Mouse (Mus musculus) frontal cortex, adult (tissue): Measurements from ENCODE around the gene Akap6.

Experiments used
- ATAC-seq: cut with Nextera tagmentation; 2 replicates; pipeline ENCODE4 v1.9.2; 2017; ENCODE audit warnings: mild to moderate bottlenecking, moderate library complexity, mixed read lengths; ENCODE audit not compliant: low TSS enrichment

Gene Akap6

DNA sequence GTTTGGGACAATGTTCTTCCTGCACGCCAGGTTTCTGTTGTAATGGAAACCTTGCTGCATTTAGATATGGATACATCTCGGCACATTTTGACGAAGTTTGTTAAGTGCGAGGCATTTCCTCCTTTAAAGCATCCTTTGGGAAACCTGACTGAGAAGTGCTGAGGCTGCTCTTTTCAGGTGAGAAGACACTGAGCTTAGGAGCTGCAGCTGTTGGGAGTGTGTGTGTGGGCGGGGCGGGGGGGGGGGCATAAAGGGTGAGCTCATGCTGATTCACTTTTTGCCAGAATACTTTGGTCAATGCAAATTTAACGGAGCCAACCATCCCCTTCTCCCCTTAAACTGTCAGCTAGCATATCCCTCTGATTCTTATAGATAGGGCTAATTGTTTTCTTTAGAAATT is 81.9 kb downstream of the Akap6 start:
- ATAC-seq = 0 out of 2 replicates have a peak, but pooled peaks have one; percentile 22

DNA sequence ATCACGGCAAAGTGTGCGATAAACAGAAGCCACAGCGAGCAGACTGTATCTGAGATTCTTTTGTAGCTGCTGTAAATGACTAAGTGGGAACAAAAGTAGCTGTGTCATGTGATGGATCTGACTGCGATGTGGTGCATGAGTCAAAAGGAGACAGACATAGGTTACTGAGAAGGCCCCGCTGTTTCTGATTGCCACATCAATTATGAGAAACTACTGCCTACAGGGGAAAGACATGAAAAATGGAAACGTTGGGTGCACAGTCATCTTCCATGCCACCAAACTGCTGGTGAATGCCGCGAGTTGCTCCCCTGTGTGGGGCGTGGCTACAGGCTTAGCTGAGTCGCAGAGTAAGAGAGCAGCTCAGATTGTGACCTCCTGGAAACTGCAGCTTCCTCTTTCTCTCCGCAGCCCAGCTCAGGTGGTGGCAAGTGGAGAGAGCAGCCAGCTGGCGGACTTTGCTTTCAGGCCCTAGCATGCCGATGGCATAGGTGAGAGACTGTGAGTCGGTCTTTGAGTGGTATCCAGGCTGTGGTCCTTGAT is 83.8 kb downstream of the Akap6 start:
- peak; percentile 35 for ATAC-seq

DNA sequence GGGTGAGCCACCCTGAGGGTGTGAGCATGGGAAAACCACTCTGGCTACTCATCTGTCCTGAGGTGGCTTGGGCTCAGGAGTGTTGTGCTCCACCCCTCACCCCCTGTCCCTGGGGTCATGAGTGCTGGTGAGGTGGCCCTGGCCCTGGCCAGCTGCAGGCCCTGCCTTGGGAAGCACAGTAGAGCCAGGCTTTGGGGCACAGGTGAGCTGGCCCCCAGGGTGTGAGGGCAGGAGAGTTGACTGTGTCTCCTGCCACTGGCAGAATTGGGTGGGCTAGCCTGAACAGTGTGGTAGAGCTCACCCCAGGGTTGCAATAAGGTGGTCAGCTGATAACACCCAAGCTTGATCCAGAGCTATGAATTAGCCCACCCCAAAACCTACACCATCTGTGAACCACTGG is 86.0 kb downstream of the Akap6 start:
- no peak for ATAC-seq

DNA sequence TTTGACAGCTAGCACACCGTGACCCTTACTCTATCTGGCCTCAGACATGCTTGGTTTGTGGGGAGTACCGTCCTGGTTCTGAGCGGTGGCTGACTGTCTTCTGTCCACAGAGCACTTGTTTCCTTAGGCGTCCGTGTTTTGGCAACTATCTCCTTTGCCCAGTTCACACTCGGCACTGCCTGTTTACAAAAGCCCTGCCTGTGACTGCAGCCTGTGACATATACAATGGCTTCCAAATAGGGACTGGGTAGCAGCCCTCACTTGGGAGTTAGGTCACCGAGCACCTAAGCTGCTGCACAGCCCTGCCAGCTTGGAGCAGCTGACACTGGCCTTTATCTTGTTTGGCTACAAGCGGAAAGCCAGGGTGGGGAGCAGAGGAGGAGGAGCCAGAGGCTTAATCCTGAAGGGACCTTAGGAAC is 91.2 kb downstream of the Akap6 start:
- peak; percentile 16 for ATAC-seq

DNA sequence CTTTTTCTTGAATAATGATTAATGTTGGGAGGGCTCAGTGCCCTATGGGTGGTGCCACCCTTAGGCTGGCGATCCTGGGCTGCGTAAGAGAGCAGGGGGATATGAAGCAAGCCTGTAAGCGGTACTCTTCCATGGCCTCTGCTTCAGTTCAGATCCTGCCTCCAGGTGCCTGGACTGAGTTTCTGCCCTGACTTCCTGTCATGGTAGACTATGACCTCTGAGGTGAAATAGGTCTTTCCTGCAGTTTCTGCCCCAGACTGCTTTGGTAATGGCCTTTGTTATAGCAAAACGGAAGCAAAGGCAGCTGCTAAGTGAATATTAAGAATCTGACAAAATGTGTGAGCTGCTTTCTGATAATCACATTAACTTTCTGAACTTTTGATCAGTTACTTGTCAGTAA is 94.9 kb downstream of the Akap6 start:
- ATAC-seq = no peak

DNA sequence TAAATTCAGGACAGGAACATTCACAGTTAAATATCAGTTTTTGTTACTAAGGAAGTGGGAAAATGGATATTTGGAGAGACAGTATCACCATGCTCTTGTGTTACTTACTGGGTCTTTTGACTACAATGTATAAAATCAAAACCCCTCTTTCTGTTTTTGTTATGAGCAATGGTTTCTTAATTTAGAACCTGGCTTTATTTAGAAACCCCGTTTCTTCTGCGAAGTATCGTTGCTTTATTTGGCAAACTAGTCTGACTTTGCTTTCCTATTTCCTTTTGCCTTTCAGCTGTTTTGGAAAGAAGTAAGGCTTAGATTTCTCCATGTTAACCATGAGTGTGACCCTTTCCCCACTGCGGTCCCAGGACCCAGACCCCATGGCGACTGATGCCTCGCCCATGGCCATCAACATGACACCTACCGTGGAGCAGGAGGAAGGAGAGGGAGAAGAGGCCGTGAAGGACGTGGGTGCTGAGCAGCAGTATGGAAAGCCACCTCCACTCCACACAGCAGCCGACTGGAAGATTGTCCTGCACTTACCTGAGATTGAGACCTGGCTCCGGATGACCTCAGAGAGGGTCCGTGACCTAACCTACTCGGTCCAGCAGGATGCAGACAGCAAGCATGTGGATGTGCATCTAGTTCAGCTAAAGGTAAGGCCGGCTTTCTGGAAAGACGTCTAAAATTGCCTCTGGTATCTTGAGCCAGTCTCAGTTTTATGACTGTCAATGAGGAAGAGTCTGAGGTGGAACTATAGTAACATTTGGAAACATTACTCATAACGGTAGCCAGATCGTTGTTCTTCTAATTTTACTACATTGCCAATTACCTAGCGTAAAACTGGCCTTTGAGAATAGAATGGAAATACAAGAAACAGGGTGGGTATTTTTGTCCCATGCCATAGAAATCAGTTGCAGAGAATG is 96.6 kb downstream of the Akap6 start:
- 0 out of 2 replicates have a peak, but pooled peaks have one; percentile 29 for ATAC-seq

DNA sequence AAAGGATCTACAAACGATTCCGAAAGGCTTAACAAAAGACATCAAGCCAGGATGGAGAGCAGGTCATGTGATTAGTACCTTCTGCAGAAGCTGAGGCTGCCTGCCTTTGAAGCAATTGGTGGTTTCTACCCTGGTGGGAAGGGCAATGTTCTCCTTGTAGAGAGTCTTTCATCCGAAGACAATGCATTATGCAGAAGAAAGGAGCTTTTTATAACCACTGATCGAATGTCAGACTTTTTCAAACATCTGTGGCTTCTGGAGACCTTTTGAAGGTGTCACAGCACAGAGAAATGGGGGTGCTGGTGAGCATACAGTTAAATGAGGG is 97.2 kb downstream of the Akap6 start:
- no peak for ATAC-seq

DNA sequence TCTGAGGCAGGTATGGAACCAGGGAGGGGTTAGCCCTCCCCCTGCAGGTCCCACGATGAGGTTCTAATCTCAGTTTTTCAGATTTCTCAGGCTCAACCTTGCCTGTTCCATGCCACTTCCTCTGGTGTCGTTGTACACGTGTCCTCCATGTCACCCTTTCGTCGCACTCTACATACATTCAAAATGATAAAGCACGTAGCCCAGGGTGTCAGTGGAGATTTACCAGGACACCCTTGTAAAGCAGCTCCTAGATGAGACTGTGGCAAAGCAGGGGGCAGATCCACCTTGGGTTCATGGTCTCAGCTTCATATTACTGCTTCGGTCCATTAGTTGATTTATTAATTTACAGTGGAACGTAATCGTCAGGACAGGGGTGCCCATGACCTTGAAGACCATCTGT is 100.5 kb downstream of the Akap6 start:
- ATAC-seq = no peak

DNA sequence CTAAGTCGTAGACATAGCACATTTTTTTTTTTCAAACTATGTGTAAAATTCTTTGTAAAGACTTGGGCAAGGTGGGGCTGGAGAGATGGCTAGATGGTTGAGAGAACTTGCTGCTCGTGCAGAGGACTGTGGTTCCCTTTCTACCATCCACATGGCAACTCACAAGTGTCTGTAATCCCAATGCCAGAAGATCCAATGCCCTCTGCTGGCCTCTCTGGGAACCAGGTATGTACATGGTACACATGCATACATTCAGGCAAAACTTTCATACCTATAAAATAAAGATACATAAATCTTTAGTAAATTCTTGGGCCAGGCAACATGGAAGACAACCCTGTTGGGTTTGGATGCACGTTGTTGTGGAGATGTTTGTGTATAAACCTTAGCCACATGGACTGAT is 107.1 kb downstream of the Akap6 start:
- no peak for ATAC-seq

DNA sequence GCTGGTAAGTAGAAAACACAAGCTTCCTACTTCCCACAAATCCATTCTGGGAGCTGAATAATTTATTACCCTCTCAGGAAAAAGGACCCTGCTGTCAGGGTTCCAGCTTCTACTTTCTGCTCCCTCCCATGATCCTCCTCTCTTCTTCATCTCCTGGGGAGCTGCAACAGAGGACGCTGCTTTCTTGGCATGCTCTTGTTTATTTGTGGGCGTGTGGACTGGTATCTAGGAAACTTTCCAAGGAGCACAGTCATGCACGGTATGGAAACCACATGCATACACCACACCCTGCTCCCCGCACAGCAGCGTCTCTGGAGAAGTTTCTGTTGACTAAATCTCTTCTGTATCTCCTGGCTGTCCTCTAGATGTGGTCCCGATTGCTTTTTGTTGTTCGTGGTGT is 119.4 kb downstream of the Akap6 start:
- ATAC-seq = peak; percentile 85

DNA sequence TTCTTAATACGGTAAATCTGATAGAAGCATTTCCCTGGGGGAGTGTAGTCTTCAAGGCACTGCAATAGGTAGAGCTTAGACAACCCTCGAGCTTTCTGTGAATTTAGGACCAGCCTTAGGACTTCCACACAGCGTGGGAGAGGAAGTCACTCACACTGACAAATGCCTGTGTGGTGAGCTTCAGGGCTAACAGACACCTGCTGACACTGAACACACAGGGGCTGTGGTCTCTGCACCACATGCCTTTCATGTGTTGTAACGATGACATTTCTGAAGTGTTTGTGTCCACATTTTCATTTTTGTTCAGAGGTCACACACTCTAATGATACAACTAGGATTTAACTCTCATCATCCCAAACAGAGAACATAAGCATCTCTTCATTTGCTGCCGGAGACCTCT is 125.6 kb downstream of the Akap6 start:
- no peak for ATAC-seq

DNA sequence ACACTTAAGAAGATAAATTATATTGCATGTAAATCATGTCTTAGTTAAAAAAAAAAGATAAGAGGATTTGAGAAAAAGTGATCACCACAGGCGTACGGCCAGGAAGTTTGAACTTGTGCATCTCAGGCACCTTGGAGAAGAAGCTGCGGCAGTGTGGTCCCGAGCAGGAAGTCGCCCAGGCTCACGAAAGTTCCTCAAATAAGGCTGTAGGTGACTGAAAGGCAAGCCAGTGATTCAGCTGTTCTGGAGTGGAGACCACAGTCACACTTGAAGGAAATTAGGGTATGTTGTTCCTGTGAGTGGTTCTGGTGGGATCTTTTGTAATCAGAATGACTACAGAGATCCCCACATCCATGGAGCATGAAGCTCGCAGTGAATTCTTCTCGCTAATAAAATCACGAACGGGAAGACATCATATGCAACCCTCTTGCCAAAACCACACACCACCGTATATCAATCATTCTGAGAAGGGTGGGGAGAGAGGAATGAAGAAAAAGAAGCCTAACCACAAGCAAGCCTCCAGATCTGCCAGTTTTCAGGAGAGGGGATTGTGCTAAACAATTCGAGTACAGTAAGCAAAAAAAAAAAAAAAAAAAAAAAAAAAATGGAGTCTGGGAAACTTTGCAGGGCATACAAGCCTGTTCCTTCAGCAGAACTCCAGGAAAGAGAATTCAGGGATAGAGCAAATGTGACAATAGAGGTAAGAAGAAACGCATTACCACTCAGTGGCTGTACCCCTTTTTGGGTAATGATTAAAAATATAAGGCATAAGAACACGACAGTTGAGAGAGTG is 130.0 kb downstream of the Akap6 start:
- no peak for ATAC-seq

DNA sequence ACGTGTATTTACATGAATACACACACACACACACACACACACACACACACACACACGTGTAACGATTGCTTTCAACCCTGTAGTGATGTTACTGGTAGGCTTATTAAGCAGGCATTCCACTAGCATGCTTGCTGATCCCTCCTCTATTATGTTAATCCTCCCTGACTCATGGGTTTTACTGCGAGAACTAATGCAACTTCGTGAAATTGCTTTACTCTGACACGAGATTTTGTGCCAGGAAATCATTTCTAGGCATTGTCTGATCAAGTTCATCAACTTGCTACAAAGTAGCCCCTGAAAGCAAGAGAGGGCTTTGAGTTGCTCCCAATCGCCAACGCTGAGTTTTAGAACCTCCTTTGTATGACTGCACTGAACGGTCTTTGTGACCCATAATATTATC is 132.6 kb downstream of the Akap6 start:
- no peak for ATAC-seq

DNA sequence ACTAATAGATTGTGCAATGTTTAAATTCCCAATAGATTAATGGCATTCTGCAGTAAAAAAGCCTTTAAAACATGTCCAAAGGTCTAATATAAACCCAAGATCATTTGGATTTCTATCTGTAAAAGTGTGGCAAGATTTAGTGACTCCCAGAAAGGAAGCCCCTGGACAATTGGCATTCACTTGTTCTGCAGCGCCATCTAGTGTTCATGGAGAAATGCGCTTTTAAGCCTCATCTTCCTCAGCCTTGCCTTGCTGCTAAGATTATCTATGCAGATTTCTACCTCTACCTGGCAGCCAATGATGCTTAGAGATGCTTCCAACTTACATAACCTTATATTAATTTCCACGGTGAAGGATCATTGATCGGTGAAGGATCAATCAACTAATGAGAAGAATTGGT is 133.0 kb downstream of the Akap6 start:
- ATAC-seq = peak; percentile 45

DNA sequence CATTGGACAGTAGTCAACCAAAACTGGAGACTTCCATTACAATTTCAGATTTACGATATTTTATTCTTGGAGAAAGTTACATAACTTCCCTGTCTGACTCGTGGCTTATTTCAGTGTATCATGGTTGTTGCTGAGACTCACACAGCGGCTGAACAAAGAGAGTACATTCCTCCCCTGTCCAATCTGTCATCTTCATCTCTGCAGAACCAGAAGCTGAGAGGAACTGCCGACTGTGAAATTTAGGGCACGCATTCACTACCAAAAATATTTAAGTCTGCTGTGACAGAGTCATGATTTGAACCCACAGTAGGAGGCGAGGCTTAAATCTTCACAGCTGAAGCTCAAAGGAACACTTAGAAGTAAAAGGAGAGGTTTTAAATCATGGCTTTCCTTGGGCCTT is 134.0 kb downstream of the Akap6 start:
- peak; percentile 85 for ATAC-seq

DNA sequence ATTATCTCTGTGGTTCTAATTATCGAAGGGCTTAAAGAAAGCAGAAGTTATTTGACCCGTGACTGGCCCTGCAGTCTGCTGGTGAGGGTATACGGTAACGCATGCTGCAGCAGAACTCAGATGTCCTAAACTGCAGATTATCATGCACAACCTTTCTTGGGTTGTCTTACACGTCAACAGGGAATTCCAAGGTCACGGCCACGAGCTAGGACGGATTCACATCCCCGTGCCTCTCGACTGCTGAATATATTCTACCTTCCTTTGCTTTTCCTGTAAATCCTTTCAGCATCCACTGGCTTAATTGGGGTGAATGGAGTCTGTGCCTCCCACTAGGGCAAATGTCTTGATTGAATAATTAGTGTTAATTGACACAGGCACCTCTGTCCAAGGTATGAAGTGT is 134.9 kb downstream of the Akap6 start:
- ATAC-seq = no peak

DNA sequence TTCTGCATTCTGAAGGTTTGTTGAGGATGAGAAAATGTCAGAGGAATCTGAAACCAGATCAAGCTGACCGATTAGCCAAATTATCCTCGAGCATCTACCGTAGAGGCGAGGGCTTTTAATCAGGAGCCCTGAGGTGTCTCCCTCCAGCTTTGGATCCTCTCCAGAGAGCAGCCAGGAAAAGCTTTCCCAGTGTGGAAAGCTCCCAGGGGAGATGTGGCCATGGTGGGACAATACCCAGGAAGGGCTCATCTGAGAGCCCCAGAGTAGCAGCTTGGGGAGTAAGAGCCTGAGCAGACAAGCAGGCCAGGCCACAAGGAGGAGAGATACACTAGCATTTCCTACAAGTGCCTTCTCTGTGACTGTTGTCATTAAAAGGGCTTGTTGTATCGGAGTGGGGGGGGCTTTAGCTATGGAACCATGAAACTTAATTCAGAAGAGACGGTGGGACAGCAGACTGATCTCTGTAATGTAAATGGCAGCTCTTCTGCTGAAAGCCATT is 135.6 kb downstream of the Akap6 start:
- no peak for ATAC-seq

DNA sequence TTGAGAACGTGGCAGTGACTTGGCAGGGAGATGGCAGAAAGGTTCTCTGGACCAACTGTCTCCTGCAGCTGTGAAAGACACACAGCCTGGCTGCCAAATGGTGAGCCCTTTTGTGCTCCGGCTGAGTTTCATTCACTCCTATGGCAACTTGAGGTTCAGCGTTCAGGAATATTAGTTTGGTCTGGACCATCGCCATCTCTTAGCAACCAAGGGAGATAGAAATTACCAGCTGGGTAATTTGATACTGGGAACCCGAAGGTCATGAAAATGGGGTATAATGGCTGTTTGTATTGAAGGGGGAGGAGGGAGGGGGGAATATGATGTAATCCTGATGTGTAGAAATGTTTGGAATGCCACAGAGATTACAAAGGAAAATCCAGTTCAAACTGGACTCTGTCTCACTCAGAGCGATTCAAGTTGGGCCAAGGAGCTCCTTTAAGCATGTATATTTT is 136.1 kb downstream of the Akap6 start:
- no peak for ATAC-seq

DNA sequence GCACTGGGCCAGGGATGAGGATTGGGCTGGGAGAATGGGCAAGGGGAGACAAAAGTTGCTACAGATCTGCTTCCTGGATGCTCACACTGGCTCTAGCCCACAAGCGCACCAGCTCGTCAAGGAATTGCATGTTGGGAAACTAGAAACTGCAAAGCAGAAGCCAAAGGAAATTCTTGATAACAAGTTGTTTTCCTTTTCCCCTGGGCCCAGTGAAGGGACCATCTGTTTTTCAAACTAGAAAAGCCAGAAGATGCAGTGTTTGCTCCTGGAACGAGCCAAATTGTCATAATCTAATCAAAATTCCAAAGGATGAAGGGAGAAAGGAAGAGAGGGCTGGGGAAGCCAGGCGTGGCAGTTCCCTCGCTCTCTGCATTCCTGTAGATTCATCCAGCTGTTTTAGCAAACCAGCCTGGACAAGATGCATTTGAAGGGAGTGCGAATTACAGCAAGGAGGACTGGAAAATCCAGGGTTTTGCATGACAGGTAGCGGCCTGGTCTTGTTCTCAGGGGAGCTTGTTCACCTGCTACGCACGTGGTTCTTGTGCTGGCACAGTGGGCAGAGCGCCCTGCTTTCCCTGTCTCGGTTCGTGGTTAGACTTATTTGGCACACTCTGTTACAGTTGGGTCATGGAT is 136.8 kb downstream of the Akap6 start:
- peak; percentile 18 for ATAC-seq

DNA sequence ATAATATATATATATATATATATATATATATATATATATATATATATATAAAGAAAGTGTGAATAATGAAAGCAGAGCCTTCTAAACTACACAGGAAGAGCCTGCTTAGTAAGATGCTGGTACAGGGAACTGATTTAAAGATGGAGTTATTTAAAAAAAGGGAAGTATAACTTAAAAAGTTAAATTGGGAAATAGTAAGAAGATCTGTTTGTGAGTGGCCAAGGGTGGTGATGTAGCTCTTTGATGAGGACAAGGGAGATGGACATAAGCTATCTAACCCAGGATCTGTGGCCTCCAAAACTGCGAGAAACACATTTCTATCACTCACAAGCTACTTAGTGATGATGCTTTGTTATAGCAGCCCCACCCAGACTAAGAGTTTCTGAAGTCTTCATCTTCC is 146.8 kb downstream of the Akap6 start:
- no peak for ATAC-seq

DNA sequence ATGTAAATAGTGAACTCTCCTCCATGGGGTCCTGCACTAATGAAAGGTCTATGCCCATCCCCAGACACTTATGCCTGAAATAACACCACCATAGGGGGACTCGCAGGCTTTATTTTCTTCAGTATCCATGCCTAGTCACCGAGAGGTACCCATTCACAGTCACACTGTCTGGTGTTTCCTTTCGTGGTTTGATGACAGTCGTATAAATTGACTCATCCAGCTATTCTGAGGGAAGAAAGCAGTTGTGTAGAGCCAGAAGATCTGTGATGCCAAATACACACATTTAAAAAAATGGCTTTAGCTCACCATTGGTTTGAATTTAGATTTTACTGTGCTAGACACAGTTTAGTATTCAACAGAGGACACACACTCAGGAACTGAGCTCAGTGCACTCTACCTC is 147.8 kb downstream of the Akap6 start:
- peak; percentile 69; the same call in 1 of the 2 replicates for ATAC-seq
